Mouse (Mus musculus): ENCODE measurements around the gene Utrn.

- TF ChIP-seq CTCF (IDR thresholded peaks at IDR 0.05; ENCODE audit: low read depth, low read length): no peak
- TF ChIP-seq GATA2 (IDR thresholded peaks at IDR 0.05; ENCODE audit: borderline replicate concordance, low read depth, low read length): no peak
- no peak for TF ChIP-seq GATA1 (IDR thresholded peaks at IDR 0.05; ENCODE audit: borderline replicate concordance, low read length)
Measured at GRCm38 (mm10) chr10:12903440-12904139, 34.4 kb upstream of the Utrn start.
